ENCODE assay signal across 12 mouse cellular contexts in genomic region chr3:85172532-85172931, GRCm38 (mm10).
DNase-seq lines count a peak whose midpoint lies in the region; ATAC-seq and TF ChIP-seq lines count a peak whose summit lies in the region.
"Had no signal": no experiment of that assay in that cellular context is flagged by ENCODE, and none has a peak within 500 bp of the region (broad histone marks: within the 10 kb centered on the region; RNA-seq: fewer than 3 reads in every experiment).

No protein-coding gene starts in this region.

- H3K4me3 ChIP-seq in layer of hippocampus, adult 2 months = peak overlapping the region; percentile 4; the same call in 1 of the 2 replicates
- no peak overlapping the region for H3K4me3 ChIP-seq in forebrain, postnatal 0 days (ENCODE audit: low read depth, low read length)
- H3K4me3 ChIP-seq: erythroblast, embryonic 14.5 days had no signal

- H3K27me3 ChIP-seq in forebrain, postnatal 0 days (ENCODE audit: insufficient read depth, low read length) = no peaks in the 10 kb centered on the region

- H3K27ac ChIP-seq in layer of hippocampus, adult 2 months = peak overlapping the region; percentile 48; the same call in 1 of the 2 replicates
- H3K27ac ChIP-seq in forebrain, postnatal 0 days (ENCODE audit: low read depth, low read length) = no peak overlapping the region

- H3K36me3 ChIP-seq in forebrain, postnatal 0 days (ENCODE audit: insufficient read depth) = no peaks in the 10 kb centered on the region

- H3K4me1 ChIP-seq in forebrain, postnatal 0 days (ENCODE audit: insufficient read depth) = no peaks in the 10 kb centered on the region

- ATAC-seq in cerebellum, adult (ENCODE audit: insufficient number of reproducible peaks, low FRiP score, low TSS enrichment) = peak; percentile 77
- 0 out of 2 replicates have a peak, but pooled peaks have one; percentile 5 for ATAC-seq in megakaryocyte, adult 5-6 weeks (ENCODE audit: poor library complexity, severe bottlenecking)
- ATAC-seq in forebrain, postnatal 0 days = no peak
- ATAC-seq: liver, postnatal 0 days had no signal

- no peak for TF ChIP-seq CTCF in layer of hippocampus, adult 2 months (conservative IDR thresholded peaks at IDR 0.05)
- no peak for TF ChIP-seq CTCF in forebrain, postnatal 0 days (IDR thresholded peaks at IDR 0.05; ENCODE audit: low read depth)

- WGBS in forebrain, postnatal 0 days = 56% methylated on average over 11 of the region's 11 CpGs

- no peak overlapping the region for H3K4me2 ChIP-seq in forebrain, postnatal 0 days (ENCODE audit: low read depth)

- no peak for DNase-seq in cerebellum, postnatal 4 days (ENCODE audit: low spot score in 2 of 2)
- DNase-seq in layer of hippocampus, adult 2 months (ENCODE audit: low spot score in 2 of 2) = no peak
- no peak for DNase-seq in layer of hippocampus, adult 18-20 months (ENCODE audit: low spot score in 2 of 2)
- peak; percentile 50 to 57 for DNase-seq in cerebellum, postnatal 14 days
- no peak for DNase-seq in forebrain, postnatal 0 days
- DNase-seq in embryo, embryonic 9.5 days (ENCODE audit: extremely low spot score) = no peak
- DNase-seq: kidney, adult 11 months; liver, postnatal 0 days; thymus, postnatal 4 days had no signal

- H3K9ac ChIP-seq in forebrain, postnatal 0 days = no peak overlapping the region
- H3K9ac ChIP-seq: liver, postnatal 0 days had no signal

- no peaks in the 10 kb centered on the region for H3K9me3 ChIP-seq in forebrain, postnatal 0 days (ENCODE audit: low read length)

Comparison
In these comparisons a context has a peak if more than half of its experiments do, and no peak if none do; other contexts are left out.
1. DNase-seq: peak in cerebellum, postnatal 14 days (2 of 2); none in cerebellum, postnatal 4 days (0 of 2), layer of hippocampus, adult 2 months (0 of 2), layer of hippocampus, adult 18-20 months (0 of 2), forebrain, postnatal 0 days (single experiment) and embryo, embryonic 9.5 days (single experiment).